Mouse (Mus musculus) heart, adult 18-20 months (tissue): ENCODE data around the gene Gm20431. TPM values are rescaled to one million over a fixed set of nuclear protein-coding genes. Genes with fewer than 3 reads are reported as not detected.

Experiments used
- DNase-seq, 2 experiments: peaks; one replicate each; pipeline ENCODE4 v3.0.0; 2021 to 2022; ENCODE audit warnings: mixed read lengths in 1 of 2
- total RNA-seq, 2 experiments: library from RNA; stranded (reverse); gene quantifications; 2 replicates each; pipeline ENCODE4 v1.2.3; 2021

Gene Gm20431
- total RNA-seq, 2 experiments from 2014 or later: 9.3 to 17.0 TPM

GRCm38 (mm10) chr2:167599195-167599594 is 62.1 kb downstream of the Gm20431 start:
- DNase-seq: no peak

GRCm38 (mm10) chr2:167597492-167598186 is 63.7 kb downstream of the Gm20431 start:
- DNase-seq: peak; percentile 51 to 66

GRCm38 (mm10) chr2:167596726-167597491 is 64.4 kb downstream of the Gm20431 start:
- peak; percentile 19 to 49 for DNase-seq

- DNase-seq: no peak
Observed at GRCm38 (mm10) chr2:167596262-167596661, 65.0 kb downstream of the Gm20431 start.

GRCm38 (mm10) chr2:167595761-167596171 is 65.5 kb downstream of the Gm20431 start:
- peak; percentile 82 to 84 for DNase-seq

- DNase-seq: peak; percentile 97
Observed at GRCm38 (mm10) chr2:167594444-167594934, 66.8 kb downstream of the Gm20431 start.

- DNase-seq: no peak
Observed at GRCm38 (mm10) chr2:167593551-167594250, 67.6 kb downstream of the Gm20431 start.

- DNase-seq: peak; percentile 75 to 90
Observed at GRCm38 (mm10) chr2:167588774-167589577, 72.3 kb downstream of the Gm20431 start.

GRCm38 (mm10) chr2:167586976-167587375 is 74.3 kb downstream of the Gm20431 start:
- DNase-seq: peak in 1 of 2 experiments; percentile 55

GRCm38 (mm10) chr2:167586041-167586440 is 75.3 kb downstream of the Gm20431 start:
- peak; percentile 60 to 66 for DNase-seq

GRCm38 (mm10) chr2:167585273-167585672 is 76.0 kb downstream of the Gm20431 start:
- DNase-seq: no peak

- no peak for DNase-seq
Observed at GRCm38 (mm10) chr2:167583161-167583952, 77.9 kb downstream of the Gm20431 start.

GRCm38 (mm10) chr2:167578521-167578920 is 82.8 kb downstream of the Gm20431 start:
- no peak for DNase-seq

GRCm38 (mm10) chr2:167577186-167577785 is 84.0 kb downstream of the Gm20431 start:
- DNase-seq: no peak

GRCm38 (mm10) chr2:167576121-167576620 is 85.1 kb downstream of the Gm20431 start:
- no peak for DNase-seq

- no peak for DNase-seq
Observed at GRCm38 (mm10) chr2:167575581-167575980, 85.7 kb downstream of the Gm20431 start.

- DNase-seq: peak; percentile 77 to 89
Observed at GRCm38 (mm10) chr2:167574814-167575213, 86.5 kb downstream of the Gm20431 start.

- DNase-seq: no peak
Observed at GRCm38 (mm10) chr2:167571442-167572220, 89.7 kb downstream of the Gm20431 start.

GRCm38 (mm10) chr2:167570815-167571214 is 90.5 kb downstream of the Gm20431 start:
- peak in 1 of 2 experiments; percentile 20 for DNase-seq
